Mouse (Mus musculus) testis, adult 2 months (tissue): ENCODE measurements around the gene Gsg1.

Source experiments
- CTCF ChIP-seq: fragments of 200-500 bp; IDR thresholded peaks from 2 replicates; pipeline ENCODE4 v1.5.1; 2012; ENCODE audit warnings: low read depth, mild to moderate bottlenecking, inconsistent platforms, low read length, moderate library complexity; ENCODE audit not compliant: control insufficient read depth, insufficient read depth, insufficient replicate concordance
- POLR2A ChIP-seq: fragments of 200-500 bp; IDR thresholded peaks from 2 replicates; pipeline ENCODE4 v1.6.1; 2012; ENCODE audit warnings: low read depth, mild to moderate bottlenecking, inconsistent platforms, low read length, moderate library complexity; ENCODE audit not compliant: control insufficient read depth

GRCm38 (mm10) chr6:135232443-135233182 is 21.5 kb downstream of the Gsg1 start:
- no peak for TF ChIP-seq CTCF
- no peak for TF ChIP-seq POLR2A
